Mouse (Mus musculus) hindbrain, postnatal 0 days (tissue): ENCODE measurements around the gene Prickle1. TPM values are rescaled to one million over a fixed set of nuclear protein-coding genes. Genes with fewer than 3 reads are reported as not detected.
A peak's percentile ranks its signal among the peaks of the same experiment; 100 is the strongest.

Source experiments
- ATAC-seq: fragments of 200-750 bp; cut with Nextera tagmentation; 2 replicates; pipeline ENCODE4 v1.8.0; 2017; ENCODE audit warnings: mild to moderate bottlenecking, moderate TSS enrichment, moderate library complexity
- DNase-seq: peaks from one replicate; pipeline ENCODE4 v3.0.0-alpha.2; 2015; ENCODE audit warnings: low spot score
- H3K27ac ChIP-seq: fragments of 300-500 bp; sonication (generic); 2 replicates; pipeline ENCODE4 v1.5.1; 2014; ENCODE audit warnings: mild to moderate bottlenecking
- H3K27me3 ChIP-seq: fragments of 300-500 bp; sonication (generic); 2 replicates; pipeline ENCODE4 v1.6.1; 2014; ENCODE audit warnings: low read length, mixed read lengths; ENCODE audit not compliant: insufficient read depth
- H3K36me3 ChIP-seq: fragments of 300-500 bp; sonication (generic); 2 replicates; pipeline ENCODE4 v1.6.1; 2014; ENCODE audit warnings: low read length, mixed read lengths; ENCODE audit not compliant: insufficient read depth
- H3K4me1 ChIP-seq: fragments of 300-500 bp; sonication (generic); 2 replicates; pipeline ENCODE4 v1.6.1; 2014; ENCODE audit warnings: antibody characterized with exemption, low read length, mixed read lengths; ENCODE audit not compliant: insufficient read depth
- H3K4me2 ChIP-seq: fragments of 300-500 bp; sonication (generic); 2 replicates; pipeline ENCODE4 v1.6.1; 2014; ENCODE audit warnings: low read depth, mild to moderate bottlenecking, low read length, moderate library complexity, mixed read lengths
- H3K4me3 ChIP-seq: fragments of 300-500 bp; sonication (generic); 2 replicates; pipeline ENCODE4 v1.5.1; 2014; ENCODE audit warnings: low read length
- H3K9ac ChIP-seq: fragments of 300-500 bp; sonication (generic); replicated peaks from 2 replicates; pipeline ENCODE4 v1.6.1; 2014; ENCODE audit warnings: mild to moderate bottlenecking, low read length, moderate library complexity, mixed read lengths
- H3K9me3 ChIP-seq: fragments of 300-500 bp; sonication (generic); 2 replicates; pipeline ENCODE4 v1.6.1; 2016; ENCODE audit warnings: low read length, mixed read lengths
- CTCF ChIP-seq: IDR thresholded peaks from 2 replicates; pipeline ENCODE4 v1.5.1; 2016; ENCODE audit warnings: antibody characterized with exemption, control low read depth, low read depth
- WGBS: fragments of 180-500 bp; shearing (Covaris S2); extraction: QIAGEN DNeasy Blood & Tissue Kit; methylation state at CpG from one replicate; pipeline ENCODE4 v1.1.7; 2014; 5-methylcytosine and 5-hydroxymethylcytosine counted together
- polyA plus RNA-seq: library from polyadenylated mRNA; unstranded; fragments of >200 nt; fragmentation: Nextera tagmentation; extraction: Ambion mirVana; gene quantifications from 2 replicates; pipeline ENCODE4 v1.2.1, GENCODE M21; 2015
- total RNA-seq: library from RNA; depleted of rRNA; stranded (reverse); fragments of >200 nt; gene quantifications from 2 replicates; pipeline ENCODE4 v1.2.3, GENCODE M21; 2014

Prickle1 gene
- total and polyA plus RNA-seq, 2 experiments from 2014 or later: 14.5 to 16.2 TPM

DNA sequence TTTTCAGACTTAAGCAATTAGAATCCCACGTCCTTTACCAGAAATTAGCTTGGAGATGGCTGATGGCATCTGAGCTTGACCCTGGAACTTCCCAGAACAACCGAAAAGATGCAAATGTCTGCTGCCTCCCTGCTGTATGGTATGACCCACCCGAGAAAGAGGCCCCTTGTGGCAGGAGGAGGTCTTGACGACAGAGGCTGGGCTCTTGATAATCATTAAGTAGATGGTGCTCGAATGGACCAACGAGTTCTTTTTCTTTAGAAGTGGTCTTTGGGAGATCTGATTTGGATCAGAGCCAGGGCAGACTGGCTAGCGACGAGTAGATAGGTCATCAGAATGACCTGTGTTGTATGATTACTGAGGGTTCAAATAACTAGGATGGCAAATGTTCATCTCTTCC lies 40.0 kb downstream of the Prickle1 start:
- Histone ChIP-seq H3K9me3 (no peaks in the 10 kb centered on the region), H3K27ac (no peak overlapping the region), H3K9ac (no peak overlapping the region), H3K36me3 (no peaks in the 10 kb centered on the region), H3K4me3 (no peak overlapping the region), H3K4me1 (0 out of 2 replicates have a peak, but pooled peaks cover 3% of the 10 kb centered on the region), H3K27me3 (no peaks in the 10 kb centered on the region), H3K4me2 (no peak overlapping the region)
- WGBS: 63% methylated on average over 8 of the region's 8 CpGs
- DNase-seq: no peak
- no peak for ATAC-seq
- no peak for TF ChIP-seq CTCF

DNA sequence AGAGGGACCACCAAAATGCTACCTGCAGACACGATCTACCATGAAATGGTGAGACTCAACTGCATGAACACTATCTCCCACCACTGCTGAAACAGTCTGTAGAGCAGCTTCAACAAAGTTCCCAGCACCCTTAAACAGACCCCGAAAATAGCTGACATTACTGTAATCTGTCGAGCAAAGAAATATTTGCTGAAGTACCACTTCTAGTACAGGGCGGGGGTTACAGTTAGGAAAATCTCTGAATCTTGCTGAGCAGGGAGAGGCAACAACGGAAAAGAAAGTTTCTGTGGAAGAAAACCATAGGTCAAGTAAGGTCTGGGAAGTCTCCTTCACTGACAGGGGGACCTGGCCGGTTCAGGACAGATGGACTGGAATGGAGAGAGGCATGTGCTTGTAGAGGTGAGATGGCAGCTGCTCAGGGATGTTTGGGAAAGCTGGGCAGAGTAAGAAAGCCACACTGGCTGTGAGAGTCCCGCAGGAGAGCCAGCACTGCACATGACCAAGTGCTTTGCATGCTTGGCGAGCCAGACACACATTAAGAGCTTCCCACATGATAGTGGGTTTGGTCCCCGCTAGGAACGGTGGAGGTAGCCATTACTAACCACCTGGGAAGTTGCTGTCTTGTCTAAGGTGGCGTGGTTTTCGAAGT lies 41.4 kb downstream of the Prickle1 start:
- H3K9me3 ChIP-seq: no peaks in the 10 kb centered on the region
- H3K27ac ChIP-seq: no peak overlapping the region
- H3K4me3 ChIP-seq: no peak overlapping the region
- WGBS: 85% methylated on average over 12 of the region's 12 CpGs
- no peak for TF ChIP-seq CTCF
- 0 out of 2 replicates have a peak, but pooled peaks cover 3% of the 10 kb centered on the region for H3K4me1 ChIP-seq
- ATAC-seq: no peak
- no peaks in the 10 kb centered on the region for H3K36me3 ChIP-seq
- H3K9ac ChIP-seq: no peak overlapping the region
- no peak for DNase-seq
- no peaks in the 10 kb centered on the region for H3K27me3 ChIP-seq
- H3K4me2 ChIP-seq: no peak overlapping the region

DNA sequence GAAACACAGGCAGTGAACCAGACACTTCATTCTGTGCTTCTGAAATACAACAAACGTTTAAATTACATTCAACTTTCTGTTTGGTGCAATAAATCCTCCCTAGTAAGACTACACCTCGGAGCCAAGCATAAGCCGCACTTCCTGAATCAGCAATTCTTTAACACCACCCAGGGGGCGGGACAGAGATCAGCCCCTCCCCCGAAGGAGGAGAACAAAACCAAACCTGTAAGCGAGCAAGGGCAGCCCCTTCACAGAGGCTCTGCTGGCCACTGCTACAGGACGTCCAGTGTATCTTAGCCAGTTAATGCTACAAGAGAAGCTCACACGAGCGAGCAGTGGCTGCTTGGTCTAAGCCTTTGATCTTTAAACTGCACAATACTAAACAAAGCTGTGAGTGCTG lies 43.5 kb downstream of the Prickle1 start:
- DNase-seq (peak; percentile 50), ATAC-seq (0 out of 2 replicates have a peak, but pooled peaks have one; percentile 45)
- 11% methylated on average over 9 of the region's 9 CpGs for WGBS
- Histone ChIP-seq H3K9me3 (no peaks in the 10 kb centered on the region), H3K4me2 (peak overlapping the region; percentile 26; the same call in 1 of the 2 replicates), H3K27ac (no peak overlapping the region), H3K4me3 (no peak overlapping the region), H3K27me3 (no peaks in the 10 kb centered on the region), H3K4me1 (0 out of 2 replicates have a peak, but pooled peaks cover 3% of the 10 kb centered on the region), H3K36me3 (no peaks in the 10 kb centered on the region), H3K9ac (no peak overlapping the region)
- no peak for TF ChIP-seq CTCF

DNA sequence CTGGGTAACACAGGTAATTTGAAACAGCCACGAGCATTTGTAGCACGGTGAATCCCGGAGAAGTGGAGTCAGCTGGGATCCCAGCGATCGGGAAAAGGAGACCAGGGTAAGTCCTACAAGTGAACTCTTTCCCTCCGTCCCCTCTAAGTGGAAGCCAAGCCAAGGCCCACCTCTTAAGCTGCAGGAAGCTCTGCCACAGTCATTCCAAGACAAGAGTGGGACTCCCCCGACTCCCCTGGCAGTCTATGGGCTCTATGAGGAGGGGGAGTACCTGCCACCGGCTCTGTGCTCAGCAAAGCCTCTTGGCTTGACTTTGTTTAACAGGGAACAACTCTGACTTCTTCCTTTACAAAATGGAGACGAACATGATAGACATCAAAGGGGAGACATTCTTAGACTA lies 47.4 kb downstream of the Prickle1 start:
- Histone ChIP-seq H3K9ac (no peak overlapping the region), H3K4me2 (no peak overlapping the region), H3K9me3 (no peaks in the 10 kb centered on the region), H3K27ac (no peak overlapping the region), H3K36me3 (no peaks in the 10 kb centered on the region), H3K4me1 (0 out of 2 replicates have a peak, but pooled peaks cover 3% of the 10 kb centered on the region), H3K4me3 (no peak overlapping the region), H3K27me3 (no peaks in the 10 kb centered on the region)
- DNase-seq: no peak
- ATAC-seq: no peak
- 80% methylated on average over 9 of the region's 9 CpGs for WGBS
- no peak for TF ChIP-seq CTCF

DNA sequence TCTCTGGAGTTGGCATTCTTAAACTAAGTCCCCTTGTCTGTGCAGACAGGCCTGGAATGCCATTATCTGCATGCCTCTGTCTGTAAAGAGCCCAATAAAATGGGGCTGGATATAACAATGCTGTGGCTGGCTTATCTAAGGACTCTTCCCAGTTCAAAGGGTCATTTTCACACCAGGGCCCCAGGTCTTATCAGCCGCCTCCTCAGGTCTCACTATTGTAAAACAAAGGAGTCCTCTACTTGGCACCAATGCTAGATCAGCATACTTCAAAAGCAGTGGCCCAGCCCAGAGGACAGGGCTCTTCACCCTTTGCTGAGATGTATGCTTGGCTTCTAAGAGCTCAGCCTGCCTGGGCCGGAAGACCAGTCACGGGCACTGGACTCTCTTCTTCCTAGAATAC lies 56.3 kb downstream of the Prickle1 start:
- H3K4me1 ChIP-seq: peaks cover 3% of the 10 kb centered on the region; the same call in 1 of the 2 replicates
- no peak overlapping the region for H3K4me2 ChIP-seq
- no peak for TF ChIP-seq CTCF
- no peaks in the 10 kb centered on the region for H3K36me3 ChIP-seq
- no peak overlapping the region for H3K27ac ChIP-seq
- no peak overlapping the region for H3K4me3 ChIP-seq
- H3K9ac ChIP-seq: no peak overlapping the region
- no peak for DNase-seq
- H3K9me3 ChIP-seq: no peaks in the 10 kb centered on the region
- WGBS: 78% methylated on average over 3 of the region's 3 CpGs
- ATAC-seq: no peak
- H3K27me3 ChIP-seq: no peaks in the 10 kb centered on the region

DNA sequence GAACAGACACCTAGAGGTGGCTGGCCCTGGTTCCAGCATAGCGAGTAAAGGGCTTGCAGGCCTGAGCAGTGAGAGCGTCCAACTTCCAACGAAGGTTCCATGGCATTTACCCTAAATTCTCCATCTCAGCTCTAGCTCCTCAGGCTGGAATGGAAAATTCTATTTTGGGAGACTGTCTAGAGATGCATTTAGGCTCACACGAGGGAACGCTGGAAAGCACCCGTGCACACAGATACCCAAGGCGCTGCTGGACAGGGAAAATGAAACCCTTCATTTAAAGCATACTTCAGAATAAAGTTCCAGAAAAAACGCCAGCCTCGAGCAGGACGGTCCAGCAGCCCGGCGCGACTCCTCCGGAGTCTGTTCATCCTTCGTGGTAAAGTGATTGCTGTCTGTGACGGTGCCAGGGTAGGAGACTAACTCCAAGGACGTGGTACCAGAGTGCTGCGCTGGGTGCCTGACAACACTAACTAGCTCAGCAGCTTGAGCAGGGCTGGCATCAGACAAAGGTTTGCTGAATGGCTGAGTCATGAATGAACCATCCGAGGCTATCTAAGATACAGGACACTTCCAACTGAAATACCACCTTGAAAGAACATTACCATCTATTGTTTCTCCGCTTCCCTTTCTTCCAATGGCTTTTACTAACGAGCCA lies 57.0 kb downstream of the Prickle1 start:
- DNase-seq: no peak
- ATAC-seq: no peak
- Histone ChIP-seq H3K4me1 (peaks cover 3% of the 10 kb centered on the region; the same call in 1 of the 2 replicates), H3K9ac (no peak overlapping the region), H3K27ac (no peak overlapping the region), H3K4me2 (no peak overlapping the region), H3K36me3 (no peaks in the 10 kb centered on the region), H3K4me3 (no peak overlapping the region), H3K27me3 (no peaks in the 10 kb centered on the region), H3K9me3 (no peaks in the 10 kb centered on the region)
- 82% methylated on average over 21 of the region's 21 CpGs for WGBS
- no peak for TF ChIP-seq CTCF

DNA sequence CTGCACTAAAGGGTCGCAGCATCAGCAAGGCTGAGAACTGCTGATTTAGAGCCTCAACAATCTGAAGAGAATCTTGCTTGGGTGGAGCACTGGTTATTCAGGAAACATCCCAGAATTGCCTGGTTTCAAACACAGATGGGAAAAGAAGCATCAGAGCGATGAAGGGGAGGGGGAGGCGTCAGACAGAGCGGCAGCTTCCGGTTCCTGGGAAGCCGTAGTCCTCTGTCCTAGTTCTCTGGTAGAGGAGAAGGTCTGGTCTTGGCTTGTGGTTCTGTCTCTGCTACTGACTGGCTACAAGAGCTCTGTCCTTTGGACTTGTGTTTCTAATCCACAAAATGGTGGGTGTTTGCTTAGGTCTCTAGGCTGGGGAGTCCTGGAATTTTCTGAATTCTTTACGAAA lies 57.9 kb downstream of the Prickle1 start:
- TF ChIP-seq CTCF: no peak
- DNase-seq (no peak), ATAC-seq (no peak)
- Histone ChIP-seq H3K4me3 (no peak overlapping the region), H3K9ac (no peak overlapping the region), H3K4me1 (peaks cover 3% of the 10 kb centered on the region; the same call in 1 of the 2 replicates), H3K27me3 (no peaks in the 10 kb centered on the region), H3K4me2 (no peak overlapping the region), H3K36me3 (no peaks in the 10 kb centered on the region), H3K9me3 (no peaks in the 10 kb centered on the region), H3K27ac (no peak overlapping the region)
- 81% methylated on average over 7 of the region's 7 CpGs for WGBS
